Mouse (Mus musculus) kidney, embryonic 16.5 days (tissue): ENCODE results near the gene Nfyc. TPM values are rescaled to one million over a fixed set of nuclear protein-coding genes. Genes with fewer than 3 reads are reported as not detected.

Experiments used
- ATAC-seq: fragments of 200-750 bp; cut with Nextera tagmentation; 2 replicates; pipeline ENCODE4 v1.8.0; 2017; ENCODE audit warnings: moderate TSS enrichment; ENCODE audit not compliant: low FRiP score, low TSS enrichment
- H3K27ac ChIP-seq: fragments of 300-500 bp; sonication (generic); 2 replicates; pipeline ENCODE4 v1.5.1; 2014; ENCODE audit warnings: low read length
- H3K27me3 ChIP-seq: fragments of 300-500 bp; sonication (generic); 2 replicates; pipeline ENCODE4 v1.6.1; 2014; ENCODE audit warnings: low read length, control low read depth, mixed read lengths; ENCODE audit not compliant: insufficient read depth
- H3K36me3 ChIP-seq: fragments of 300-500 bp; sonication (generic); 2 replicates; pipeline ENCODE4 v1.6.1; 2014; ENCODE audit warnings: low read length, control low read depth, mixed read lengths; ENCODE audit not compliant: insufficient read depth
- H3K4me1 ChIP-seq: fragments of 300-500 bp; sonication (generic); 2 replicates; pipeline ENCODE4 v1.6.1; 2014; ENCODE audit warnings: low read length, control low read depth, mixed read lengths; ENCODE audit not compliant: insufficient read depth
- H3K4me2 ChIP-seq: fragments of 300-500 bp; sonication (generic); replicated peaks from 2 replicates; pipeline ENCODE4 v1.6.1; 2014; ENCODE audit warnings: low read depth, low read length
- H3K4me3 ChIP-seq: fragments of 300-500 bp; sonication (generic); 2 replicates; pipeline ENCODE4 v1.5.1; 2014; ENCODE audit warnings: mild to moderate bottlenecking, low read length
- H3K9ac ChIP-seq: fragments of 300-500 bp; sonication (generic); replicated peaks from 2 replicates; pipeline ENCODE4 v1.6.1; 2014; ENCODE audit warnings: low read length
- H3K9me3 ChIP-seq: fragments of 300-500 bp; sonication (generic); 2 replicates; pipeline ENCODE4 v1.6.1; 2016; ENCODE audit warnings: low read length, control low read depth
- WGBS: fragments of 180-500 bp; shearing (Covaris S2); extraction: QIAGEN DNeasy Blood & Tissue Kit; methylation state at CpG from one replicate; pipeline ENCODE4 v1.1.7; 2014; 5-methylcytosine and 5-hydroxymethylcytosine counted together
- microRNA counts: library from miRNA; unstranded; fragments of <30 nt; microRNA quantifications from one replicate; lab custom pipeline; 2016
- microRNA-seq: library from miRNA; unstranded; fragments of <30 nt; microRNA quantifications from one replicate; pipeline ENCODE4, GENCODE M21; 2016
- polyA plus RNA-seq: library from polyadenylated mRNA; unstranded; fragments of >200 nt; fragmentation: Nextera tagmentation; extraction: Ambion mirVana; gene quantifications from 2 replicates; pipeline ENCODE4 v1.2.1, GENCODE M21; 2015

Nfyc gene
- polyA plus RNA-seq, 1 experiment from 2014 or later: 123 TPM

GRCm38 (mm10) chr4:120713021-120713420, 118.4 kb downstream of the Nfyc start:
- H3K36me3 ChIP-seq: no peaks in the 10 kb centered on the region
- H3K27me3 ChIP-seq: peaks cover 9% of the 10 kb centered on the region
- H3K4me1 ChIP-seq: peaks cover 5% of the 10 kb centered on the region; the same call in 1 of the 2 replicates
- no peak overlapping the region for H3K27ac ChIP-seq
- no peaks in the 10 kb centered on the region for H3K9me3 ChIP-seq
- no peak overlapping the region for H3K4me3 ChIP-seq
- WGBS: 91% methylated on average over 6 of the region's 6 CpGs
- H3K4me2 ChIP-seq: no peak overlapping the region
- no peak overlapping the region for H3K9ac ChIP-seq
- ATAC-seq: no peak

GRCm38 (mm10) chr4:120712236-120712635, 119.1 kb downstream of the Nfyc start:
- WGBS: 54% methylated on average over 12 of the region's 12 CpGs
- Histone ChIP-seq H3K9me3 (no peaks in the 10 kb centered on the region), H3K27me3 (peaks cover 9% of the 10 kb centered on the region), H3K4me2 (no peak overlapping the region), H3K4me3 (no peak overlapping the region), H3K36me3 (no peaks in the 10 kb centered on the region), H3K4me1 (peaks cover 5% of the 10 kb centered on the region; the same call in 1 of the 2 replicates), H3K27ac (no peak overlapping the region), H3K9ac (no peak overlapping the region)
- no peak; the same call in 1 of the 2 replicates for ATAC-seq

MicroRNAs within 50 kb of the gene (microRNA counts, 519-probe panel; counts per million panel counts)
- 2,988 counts per million, percentile 70 among the panel's probes with 10 or more counts for microRNA mmu-miR-30e (lab: Ali Mortazavi, UCI)

Small RNA genes lying within 50 kb of the gene (microRNA-seq; reads per million reads assigned to microRNA genes)
- gene Gm23936 (not detected), gene Mir30c-1 (115 reads per million, percentile 56 among the genes with 10 or more reads in this experiment), gene Mir30e (not detected), gene Mir30f (not detected)

Other genes with a start within 250 kb of the Nfyc start
- gene Gm8439, start 242.8 kb downstream of the Nfyc start, polyA plus RNA-seq: not detected in 2 replicates
- gene Cited4, start 165.0 kb downstream of the Nfyc start, polyA plus RNA-seq: 10.6 and 13.1 TPM in 2 replicates
- 0.85 and 1.7 TPM in 2 replicates for gene Kcnq4, start 83.0 kb downstream of the Nfyc start, polyA plus RNA-seq
- gene Rims3, start 23.2 kb upstream of the Nfyc start, polyA plus RNA-seq: 0.41 and 0.54 TPM in 2 replicates
- 33.0 and 35.2 TPM in 2 replicates for gene Exo5, start 93.4 kb upstream of the Nfyc start, polyA plus RNA-seq
- 10.3 TPM in 2 replicates for gene Zfp69, start 120.1 kb upstream of the Nfyc start, polyA plus RNA-seq
- 12.9 and 15.0 TPM in 2 replicates for gene Smap2, start 185.7 kb upstream of the Nfyc start, polyA plus RNA-seq
- gene Col9a2, start 207.8 kb upstream of the Nfyc start, polyA plus RNA-seq: 3.3 and 4.9 TPM in 2 replicates